19 mouse cellular contexts compared by ENCODE assay signal in the genomic region with DNA sequence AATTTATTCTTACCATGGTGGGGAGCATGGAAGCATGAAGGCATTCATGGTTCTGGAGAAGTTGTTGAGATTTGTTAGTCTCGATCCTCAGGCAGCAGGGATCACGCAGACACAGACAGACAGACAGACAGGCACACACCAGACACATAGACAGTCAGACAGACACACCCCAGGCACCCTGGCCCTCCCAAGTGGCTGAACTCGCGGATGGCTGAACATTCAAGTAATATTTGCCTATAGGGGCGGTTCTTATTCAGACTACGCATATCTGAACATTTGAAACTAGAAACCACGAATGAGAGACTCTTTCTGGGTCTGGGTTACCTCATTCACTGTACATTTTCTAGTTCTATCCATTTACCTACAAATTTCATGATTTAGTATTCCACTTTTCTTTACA. TPM values are rescaled to one million over a fixed set of nuclear protein-coding genes. Genes with fewer than 3 reads are reported as not detected.
DNase-seq lines count a peak whose midpoint lies in the region; TF ChIP-seq lines count a peak whose summit lies in the region.
"Had no signal": no experiment of that assay in that cellular context is flagged by ENCODE, and none has a peak within 500 bp of the region (broad histone marks: within the 10 kb centered on the region; RNA-seq: fewer than 3 reads in every experiment).

No protein-coding gene starts in this region.

- H3K4me2 ChIP-seq in CH12.LX (ENCODE audit: insufficient read depth, low read depth, poor library complexity, severe bottlenecking) = no peak overlapping the region
- H3K4me2 ChIP-seq: embryonic facial prominence, embryonic 13.5 days; embryonic facial prominence, embryonic 15.5 days; forebrain, embryonic 12.5 days had no signal

- H3K27ac ChIP-seq in CH12.LX (ENCODE audit: insufficient read depth, low read depth) = no peak overlapping the region
- H3K27ac ChIP-seq in embryonic facial prominence, embryonic 10.5 days (replicated peaks) = no peak overlapping the region
- H3K27ac ChIP-seq: embryonic facial prominence, embryonic 13.5 days; embryonic facial prominence, embryonic 15.5 days; forebrain, embryonic 10.5 days; forebrain, embryonic 12.5 days had no signal

- no peak for TF ChIP-seq POLR2A in CH12.LX (IDR thresholded peaks at IDR 0.05; ENCODE audit: low read depth, low read length)

- H3K9ac ChIP-seq in CH12.LX (ENCODE audit: insufficient read depth, low read depth) = no peak overlapping the region
- H3K9ac ChIP-seq: embryonic facial prominence, embryonic 13.5 days; embryonic facial prominence, embryonic 15.5 days; forebrain, embryonic 12.5 days had no signal

- TF ChIP-seq CTCF in CH12.LX (conservative IDR thresholded peaks at IDR 0.05 in 1 of 2, IDR thresholded peaks at IDR 0.05 in 1 of 2; ENCODE audit: low read depth in 2 of 2, low read length in 2 of 2) = no peak

- peak; percentile 14 to 15 for DNase-seq in spleen, postnatal 36 days (ENCODE audit: low spot score in 2 of 2)
- no peak for DNase-seq in spleen, postnatal 14 days (ENCODE audit: low spot score in 2 of 2)
- DNase-seq in CH12.LX (ENCODE audit: extremely low read depth) = peak; percentile 51
- DNase-seq in splenic B cell, adult 2 months (ENCODE audit: low read depth, low spot score) = peak; percentile 65
- no peak for DNase-seq in layer of hippocampus, postnatal 25 days (ENCODE audit: extremely low spot score in 1 of 2, low spot score in 1 of 2)
- no peak for DNase-seq in embryonic facial prominence, embryonic 10.5 days (ENCODE audit: low spot score)
- DNase-seq: adrenal gland, adult 2 months; adrenal gland, postnatal 10 days; adrenal gland, postnatal 25 days; cerebellum, adult 11 months; cerebellum, adult 18-20 months; cerebellum, adult 9-10 months; cerebellum, postnatal 10 days; cerebellum, postnatal 25 days had no signal

- H3K9me3 ChIP-seq in CH12.LX (replicated peaks; ENCODE audit: low read length) = no peaks in the 10 kb centered on the region
- no peaks in the 10 kb centered on the region for H3K9me3 ChIP-seq in embryonic facial prominence, embryonic 10.5 days
- H3K9me3 ChIP-seq: embryonic facial prominence, embryonic 15.5 days; forebrain, embryonic 10.5 days; forebrain, embryonic 12.5 days had no signal

- dilution Hi-C loops in CH12.LX (cut with MboI; ENCODE audit: extremely low pct_ligation_motif_present, extremely low pct_unique_long_range_greater_than_20kb, low sequenced_read_pairs) = no loop called here

- TF ChIP-seq EP300 in CH12.LX (IDR thresholded peaks at IDR 0.05; ENCODE audit: low read length) = no peak

- H3K79me2 ChIP-seq in CH12.LX (replicated peaks; ENCODE audit: control insufficient read depth, extremely low read depth, insufficient read depth, poor library complexity, severe bottlenecking) = peaks cover 45% of the 10 kb centered on the region

- H3K4me3 ChIP-seq in CH12.LX (replicated peaks in 1 of 3; ENCODE audit: low read depth in 2 of 3, low read length in 2 of 3, poor library complexity in 1 of 3) = no peak overlapping the region
- no peak overlapping the region for H3K4me3 ChIP-seq in embryonic facial prominence, embryonic 10.5 days
- H3K4me3 ChIP-seq: embryonic facial prominence, embryonic 13.5 days; embryonic facial prominence, embryonic 15.5 days; erythroblast, embryonic 14.5 days; forebrain, embryonic 10.5 days; forebrain, embryonic 12.5 days had no signal

- peaks cover 6 to 53% of the 10 kb centered on the region in 2 experiments for H3K4me1 ChIP-seq in CH12.LX (ENCODE audit: control insufficient read depth in 1 of 2, insufficient read depth in 2 of 2)
- H3K4me1 ChIP-seq in embryonic facial prominence, embryonic 10.5 days = no peaks in the 10 kb centered on the region
- H3K4me1 ChIP-seq: embryonic facial prominence, embryonic 13.5 days; embryonic facial prominence, embryonic 15.5 days; forebrain, embryonic 10.5 days had no signal

- TF ChIP-seq RAD21 in CH12.LX (IDR thresholded peaks at IDR 0.05; ENCODE audit: low read depth, low read length) = no peak

- 92% methylated on average over 7 of the region's 7 CpGs for WGBS in embryonic facial prominence, embryonic 10.5 days

- no peaks in the 10 kb centered on the region for H3K27me3 ChIP-seq in CH12.LX (replicated peaks)
- H3K27me3 ChIP-seq in splenic B cell, adult 2 months (ENCODE audit: control insufficient read depth, insufficient read depth, low read length, poor library complexity, severe bottlenecking) = no peaks in the 10 kb centered on the region
- H3K27me3 ChIP-seq in embryonic facial prominence, embryonic 10.5 days (replicated peaks; ENCODE audit: low read depth, poor library complexity, severe bottlenecking) = no peaks in the 10 kb centered on the region
- H3K27me3 ChIP-seq: embryonic facial prominence, embryonic 13.5 days; embryonic facial prominence, embryonic 15.5 days; forebrain, embryonic 12.5 days had no signal

- in situ Hi-C loops in CH12.LX (cut with MboI; ENCODE audit: low pct_ligation_motif_present, low pct_unique_long_range_greater_than_20kb, low sequenced_read_pairs) = no loop called here

- H3K36me3 ChIP-seq in CH12.LX (replicated peaks in 1 of 2; ENCODE audit: control insufficient read depth in 1 of 2, insufficient read depth in 1 of 2, low read length in 1 of 2) = peaks cover 6 to 40% of the 10 kb centered on the region in 2 experiments
- no peaks in the 10 kb centered on the region for H3K36me3 ChIP-seq in splenic B cell, adult 2 months (ENCODE audit: control insufficient read depth, insufficient read depth, low read length, poor library complexity, severe bottlenecking)
- peaks cover 18% of the 10 kb centered on the region; the same call in 1 of the 2 replicates for H3K36me3 ChIP-seq in embryonic facial prominence, embryonic 10.5 days (replicated peaks)
- H3K36me3 ChIP-seq: embryonic facial prominence, embryonic 15.5 days; forebrain, embryonic 12.5 days had no signal

TF ChIP-seq in CH12.LX, 34 proteins besides CTCF, POLR2A, EP300 and RAD21:
- TF ChIP-seq UBTF (IDR thresholded peaks at IDR 0.05; ENCODE audit: low read depth, low read length) (no peak), ZMIZ1 (IDR thresholded peaks at IDR 0.05; ENCODE audit: low read depth, low read length) (no peak), KAT2A (IDR thresholded peaks at IDR 0.05; ENCODE audit: insufficient replicate concordance, low read length) (no peak), E2F4 (IDR thresholded peaks at IDR 0.05; ENCODE audit: insufficient replicate concordance, low read depth, low read length) (no peak), SIN3A (IDR thresholded peaks at IDR 0.05; ENCODE audit: low read length) (no peak)

RNA-seq across cellular contexts. Expression of a gene that starts 19.2 kb away (rescaled TPM):
- total RNA-seq in CH12.LX (2012; rRNA removed) (21.2 and 27.3 TPM in 2 replicates), CH12.LX (2014; rRNA removed) (37.1 and 42.0 TPM in 2 replicates)
- 41.2 and 42.4 TPM in 2 replicates for polyA plus RNA-seq in CH12.LX (2012; ENCODE audit: insufficient read length, low read depth)
- 10 to 100 TPM; 38.7 to 46.7 TPM for total RNA-seq in layer of hippocampus, postnatal 25 days (2021)
- polyA plus RNA-seq in embryonic facial prominence, embryonic 10.5 days (2016; fragmentation: Nextera tagmentation; extraction: Ambion mirVana) = 31.4 and 34.2 TPM in 2 replicates

RNA-seq across cellular contexts. Expression of a gene that starts 34.7 kb away (rescaled TPM):
- total RNA-seq in CH12.LX (2012; rRNA removed) (13.0 and 13.4 TPM in 2 replicates), CH12.LX (2014; rRNA removed) (19.6 and 23.5 TPM in 2 replicates)
- polyA plus RNA-seq in CH12.LX (2012; ENCODE audit: insufficient read length, low read depth) = 13.8 and 14.5 TPM in 2 replicates
- total RNA-seq in layer of hippocampus, postnatal 25 days (2021) = 10 to 100 TPM; 20.0 to 20.3 TPM
- polyA plus RNA-seq in embryonic facial prominence, embryonic 10.5 days (2016; fragmentation: Nextera tagmentation; extraction: Ambion mirVana) = 14.4 TPM in 2 replicates

Comparison
In these comparisons a context has a peak if more than half of its experiments do, and no peak if none do; other contexts are left out.
1. DNase-seq: peak in spleen, postnatal 36 days (2 of 2), CH12.LX (single experiment) and splenic B cell, adult 2 months (single experiment); none in spleen, postnatal 14 days (0 of 2), layer of hippocampus, postnatal 25 days (0 of 2) and embryonic facial prominence, embryonic 10.5 days (single experiment).